Mouse (Mus musculus): ENCODE data around the gene Gemin5. TPM values are rescaled to one million over a fixed set of nuclear protein-coding genes. Genes with fewer than 3 reads are reported as not detected.

Gemin5 gene
- polyA plus RNA-seq, 1 experiment = 4.1 TPM

DNA sequence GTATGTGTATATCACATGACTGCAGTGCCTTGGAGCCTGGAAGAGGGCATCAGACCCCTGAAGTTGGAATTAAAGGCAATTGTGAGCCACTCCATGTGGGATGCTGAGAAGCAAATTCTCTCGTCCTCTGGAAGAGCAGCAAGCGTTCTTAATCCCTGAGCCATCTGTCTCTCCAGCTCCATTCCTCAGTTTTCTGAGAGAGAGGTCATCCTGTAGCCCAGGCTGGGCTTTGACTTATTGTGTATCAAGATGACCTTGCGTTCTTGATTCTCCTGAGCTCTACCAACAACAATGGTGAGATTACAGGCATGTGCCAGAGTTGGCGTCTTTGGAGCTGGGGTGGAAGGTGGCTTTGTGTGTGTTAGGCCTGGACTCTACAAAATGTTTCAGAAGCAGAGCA lies 73.6 kb downstream of the Gemin5 start:
- no peak overlapping the region for H3K4me3 ChIP-seq (ENCODE audit: insufficient read depth, low read length)
- no peak for TF ChIP-seq CTCF (IDR thresholded peaks at IDR 0.05; ENCODE audit: low read depth, low read length)
- no peak for TF ChIP-seq POLR2A (IDR thresholded peaks at IDR 0.05; ENCODE audit: borderline replicate concordance, low read depth, low read length)
- peaks cover 16% of the 10 kb centered on the region for H3K4me1 ChIP-seq (ENCODE audit: control insufficient read depth, insufficient read depth, low read length)
- H3K27ac ChIP-seq (ENCODE audit: insufficient read depth, low read depth, low read length) = no peak overlapping the region

GRCm38 (mm10) chr11:58093021-58093528 lies 75.3 kb downstream of the Gemin5 start, which contains the start of gene Gm12248:
TSS of gene Gm12248 (minus strand) at chr11:58093134.
- no peak for TF ChIP-seq POLR2A (IDR thresholded peaks at IDR 0.05; ENCODE audit: borderline replicate concordance, low read depth, low read length)
- TF ChIP-seq CTCF (IDR thresholded peaks at IDR 0.05; ENCODE audit: low read depth, low read length) = no peak
- Histone ChIP-seq H3K4me3 (ENCODE audit: insufficient read depth, low read length) (peak within 1 kb of the TSS; percentile 13), H3K4me1 (ENCODE audit: control insufficient read depth, insufficient read depth, low read length) (peaks cover 16% of the 10 kb centered on the region), H3K27ac (ENCODE audit: insufficient read depth, low read depth, low read length) (no peak within 1 kb of the TSS)

- Histone ChIP-seq H3K4me3 (ENCODE audit: insufficient read depth, low read length) (peak overlapping the region; percentile 13), H3K4me1 (ENCODE audit: control insufficient read depth, insufficient read depth, low read length) (peaks cover 16% of the 10 kb centered on the region), H3K27ac (ENCODE audit: insufficient read depth, low read depth, low read length) (no peak overlapping the region)
- no peak for TF ChIP-seq CTCF (IDR thresholded peaks at IDR 0.05; ENCODE audit: low read depth, low read length)
- no peak for TF ChIP-seq POLR2A (IDR thresholded peaks at IDR 0.05; ENCODE audit: borderline replicate concordance, low read depth, low read length)
Observed at GRCm38 (mm10) chr11:58092541-58092940, 75.8 kb downstream of the Gemin5 start.

DNA sequence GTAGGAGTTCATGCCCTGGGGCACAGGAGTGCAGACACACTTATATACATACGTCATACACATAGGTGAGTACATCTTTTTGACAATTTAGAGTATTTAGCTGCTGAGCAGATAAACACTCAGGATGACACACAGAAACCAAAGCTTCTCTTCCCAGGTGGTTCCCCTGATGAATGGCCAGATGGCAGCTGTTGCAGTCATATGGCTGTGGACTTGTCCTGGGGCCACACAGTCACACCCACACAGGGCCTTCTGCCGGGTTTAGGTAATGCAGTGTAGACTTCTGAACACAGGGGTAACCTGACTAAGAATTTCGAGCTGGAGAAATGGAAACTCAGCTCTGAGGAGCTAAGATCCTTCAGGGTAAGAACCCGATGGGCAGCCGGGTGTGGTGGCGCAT lies 86.6 kb downstream of the Gemin5 start:
- Histone ChIP-seq H3K27ac (ENCODE audit: insufficient read depth, low read depth, low read length) (no peak overlapping the region), H3K4me1 (ENCODE audit: control insufficient read depth, insufficient read depth, low read length) (no peaks in the 10 kb centered on the region), H3K4me3 (ENCODE audit: insufficient read depth, low read length) (no peak overlapping the region)
- no peak for TF ChIP-seq CTCF (IDR thresholded peaks at IDR 0.05; ENCODE audit: low read depth, low read length)
- TF ChIP-seq POLR2A (IDR thresholded peaks at IDR 0.05; ENCODE audit: borderline replicate concordance, low read depth, low read length) = no peak

DNA sequence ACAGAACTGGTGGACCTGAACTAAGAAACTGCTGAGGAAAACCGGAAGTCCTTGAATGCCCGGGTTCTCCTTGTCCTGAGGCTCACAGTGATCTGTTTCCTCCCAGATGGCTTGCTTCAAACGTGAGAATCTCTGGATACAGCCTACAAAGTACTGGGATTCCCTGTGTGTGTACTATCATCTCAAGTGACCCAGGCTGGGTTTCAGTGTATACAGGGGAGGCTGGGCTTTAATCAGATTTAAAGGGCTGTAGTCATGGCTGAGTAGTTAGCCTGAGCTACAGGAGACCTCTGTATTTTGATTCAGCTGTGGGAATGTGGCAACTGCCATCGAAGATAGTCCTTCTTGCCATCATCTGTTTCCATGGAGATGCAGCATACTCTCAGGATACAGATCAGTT lies 91.1 kb downstream of the Gemin5 start:
- Histone ChIP-seq H3K4me3 (ENCODE audit: insufficient read depth, low read length) (no peak overlapping the region), H3K27ac (ENCODE audit: insufficient read depth, low read depth, low read length) (no peak overlapping the region), H3K4me1 (ENCODE audit: control insufficient read depth, insufficient read depth, low read length) (no peaks in the 10 kb centered on the region)
- TF ChIP-seq POLR2A (IDR thresholded peaks at IDR 0.05; ENCODE audit: borderline replicate concordance, low read depth, low read length) (no peak), CTCF (IDR thresholded peaks at IDR 0.05; ENCODE audit: low read depth, low read length) (no peak)

- Histone ChIP-seq H3K27ac (ENCODE audit: insufficient read depth, low read depth, low read length) (no peak overlapping the region), H3K4me1 (ENCODE audit: control insufficient read depth, insufficient read depth, low read length) (no peaks in the 10 kb centered on the region), H3K4me3 (ENCODE audit: insufficient read depth, low read length) (no peak overlapping the region)
- TF ChIP-seq POLR2A (IDR thresholded peaks at IDR 0.05; ENCODE audit: borderline replicate concordance, low read depth, low read length) (no peak), CTCF (IDR thresholded peaks at IDR 0.05; ENCODE audit: low read depth, low read length) (no peak)
Observed at GRCm38 (mm10) chr11:58072978-58073377, 95.4 kb downstream of the Gemin5 start.

Other genes with a start within 250 kb of the Gemin5 start
- 30.4 and 32.4 TPM in 2 replicates for gene Larp1, start 159.5 kb downstream of the Gemin5 start, polyA plus RNA-seq (2012; ENCODE audit: insufficient read depth, insufficient read length, missing spikeins)
- not detected in 2 replicates for gene Gm12248, start 75.4 kb downstream of the Gemin5 start, polyA plus RNA-seq (2012; ENCODE audit: insufficient read depth, insufficient read length, missing spikeins)
- gene Cnot8, start 64.4 kb downstream of the Gemin5 start, polyA plus RNA-seq (2012; ENCODE audit: insufficient read depth, insufficient read length, missing spikeins) = 58.4 and 58.5 TPM in 2 replicates
- gene Mrpl22, start 3.1 kb upstream of the Gemin5 start, polyA plus RNA-seq (2012; ENCODE audit: insufficient read depth, insufficient read length, missing spikeins) = 23.5 and 26.6 TPM in 2 replicates
- 31.3 and 33.3 TPM in 2 replicates for gene Igtp, start 31.0 kb upstream of the Gemin5 start, polyA plus RNA-seq (2012; ENCODE audit: insufficient read depth, insufficient read length, missing spikeins)
- gene Irgm2, start 31.1 kb upstream of the Gemin5 start, polyA plus RNA-seq (2012; ENCODE audit: insufficient read depth, insufficient read length, missing spikeins) = 40.7 and 44.4 TPM in 2 replicates
- gene 4930438A08Rik, start 106.3 kb upstream of the Gemin5 start, polyA plus RNA-seq (2012; ENCODE audit: insufficient read depth, insufficient read length, missing spikeins) = not detected in 2 replicates
- gene Zfp692, start 138.5 kb upstream of the Gemin5 start, polyA plus RNA-seq (2012; ENCODE audit: insufficient read depth, insufficient read length, missing spikeins) = 12.1 and 13.5 TPM in 2 replicates
- gene Zfp672, start 161.8 kb upstream of the Gemin5 start, polyA plus RNA-seq (2012; ENCODE audit: insufficient read depth, insufficient read length, missing spikeins) = 14.2 TPM in 2 replicates
- gene Sh3bp5l, start 162.2 kb upstream of the Gemin5 start, polyA plus RNA-seq (2012; ENCODE audit: insufficient read depth, insufficient read length, missing spikeins) = 17.3 and 19.2 TPM in 2 replicates
- gene Lypd8, start 210.5 kb upstream of the Gemin5 start, polyA plus RNA-seq (2012; ENCODE audit: insufficient read depth, insufficient read length, missing spikeins) = not detected in 2 replicates

Data from bone marrow macrophage, adult 2 months (primary cell).